Mouse (Mus musculus) right cerebral cortex, adult 2 months (tissue): ENCODE results near the gene Cemip.
"Not testable (repeated sequence)": the region's sequence is repeated elsewhere in the genome, so short reads cannot be mapped to it uniquely, and the experiment has no call there.

Experiments used
- DNase-seq, 2 experiments: peaks; one replicate each; pipeline ENCODE4 v3.0.0; 2021 to 2022; ENCODE audit warnings: low spot score in 2 of 2

Cemip gene

GRCm38 (mm10) chr7:84086039-84086829, at the start of gene Cemip:
Gene Cemip, minus strand, starts transcription at chr7:84086502.
- DNase-seq = peak; percentile 83 to 88

- DNase-seq = no peak
These were observed 46.4 kb upstream of the Cemip start for GRCm38 (mm10) chr7:84132704-84133103.

GRCm38 (mm10) chr7:84131736-84132135, 45.4 kb upstream of the Cemip start:
- no peak for DNase-seq

- peak in 1 of 2 experiments; percentile 26 for DNase-seq
These were observed 42.4 kb upstream of the Cemip start for GRCm38 (mm10) chr7:84128661-84129060.

DNA sequence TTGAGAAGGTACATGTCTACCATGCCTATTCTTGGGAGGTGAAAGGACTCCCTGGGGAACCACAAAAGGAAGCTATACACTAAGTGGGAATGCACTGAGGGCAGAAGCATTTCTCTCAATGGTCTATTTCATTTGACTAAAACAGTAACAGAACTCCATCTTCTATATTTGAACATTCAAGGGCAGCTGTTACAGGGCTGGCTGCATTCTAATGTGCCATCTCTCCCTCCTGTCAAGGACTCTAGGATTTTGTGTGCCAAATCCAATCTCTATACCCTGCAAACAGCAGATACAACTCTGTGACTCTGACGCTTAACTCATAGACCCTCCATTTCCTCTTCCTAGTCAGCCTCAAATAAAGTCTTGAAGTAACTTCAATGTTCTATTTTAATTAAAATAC, 39.4 kb upstream of the Cemip start:
- no peak for DNase-seq

- not testable (repeated sequence) for DNase-seq
These were observed 37.3 kb upstream of the Cemip start for GRCm38 (mm10) chr7:84123651-84124050.

- DNase-seq = no peak
These were observed 35.5 kb upstream of the Cemip start for GRCm38 (mm10) chr7:84121778-84122177.

DNA sequence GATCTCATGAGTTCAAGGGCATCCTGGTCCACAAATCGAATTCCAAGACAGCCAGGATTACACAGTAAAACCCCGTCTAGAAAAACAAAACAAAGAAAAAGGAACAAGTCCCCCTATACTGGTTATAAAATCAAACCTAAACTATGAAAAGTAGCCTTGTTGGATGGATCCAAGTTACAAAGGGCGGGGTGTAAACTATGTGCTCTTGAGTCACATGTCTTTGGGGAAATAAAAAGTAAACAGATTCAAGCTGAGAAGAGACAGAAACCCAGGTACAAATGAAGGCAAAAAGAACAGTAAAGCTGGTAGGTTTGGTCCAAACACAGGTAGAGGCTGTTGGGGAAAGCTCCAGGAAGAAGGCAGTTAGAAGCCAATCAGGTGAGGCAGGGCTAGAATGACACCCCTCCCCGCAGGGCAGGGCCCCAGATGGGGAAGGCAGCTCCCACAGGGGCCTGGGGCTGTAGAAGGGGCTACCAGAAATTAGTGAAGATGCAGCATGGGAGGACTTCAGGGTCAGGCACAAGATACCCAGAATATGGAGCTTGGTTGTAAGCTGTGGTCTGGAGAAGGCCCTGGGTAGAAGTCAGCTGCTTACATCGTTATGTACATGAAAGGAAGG, 33.9 kb upstream of the Cemip start:
- no peak for DNase-seq

GRCm38 (mm10) chr7:84119216-84120105, 33.2 kb upstream of the Cemip start:
- DNase-seq = no peak

- no peak for DNase-seq
These were observed 31.3 kb upstream of the Cemip start for GRCm38 (mm10) chr7:84117543-84118122.

- no peak for DNase-seq
These were observed 30.6 kb upstream of the Cemip start for GRCm38 (mm10) chr7:84116621-84117542.

DNA sequence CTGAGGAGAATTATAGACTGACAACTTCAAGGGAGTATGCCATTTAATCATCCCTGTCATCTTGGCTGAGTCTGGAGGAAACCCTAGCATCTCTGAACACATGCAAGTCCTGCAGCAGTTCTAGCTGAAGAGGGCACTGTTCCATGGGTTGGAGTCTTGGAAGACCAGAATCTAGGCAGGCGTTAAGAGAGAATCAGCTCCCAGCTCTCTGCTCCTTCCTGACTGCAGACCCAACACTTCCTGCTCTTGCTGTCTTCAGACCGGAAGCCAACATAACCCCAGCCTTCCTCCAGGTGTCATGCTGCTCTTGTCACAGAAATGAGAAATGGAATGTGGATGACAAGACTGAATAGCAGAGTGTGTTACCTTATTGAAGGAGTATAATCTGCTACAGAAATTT, 29.1 kb upstream of the Cemip start:
- no peak for DNase-seq

GRCm38 (mm10) chr7:84114775-84115174, 28.5 kb upstream of the Cemip start:
- DNase-seq = no peak

DNA sequence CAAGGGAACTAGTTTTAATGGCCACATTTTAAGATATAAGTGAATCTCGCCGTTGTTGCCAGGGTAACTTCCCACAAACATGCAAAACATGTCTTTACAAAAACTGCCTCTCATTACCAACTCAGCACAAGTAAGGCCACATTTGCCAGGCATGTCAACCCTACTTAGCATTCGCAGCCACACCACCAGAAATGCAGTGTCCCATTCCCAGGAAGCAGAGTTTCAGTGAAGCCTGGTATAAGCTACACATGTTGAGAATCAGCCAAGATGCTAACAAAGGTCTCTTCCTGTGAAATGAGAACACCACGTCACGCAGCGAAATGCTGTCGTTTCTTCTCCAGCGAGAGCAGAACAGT, 26.7 kb upstream of the Cemip start:
- DNase-seq = no peak

DNA sequence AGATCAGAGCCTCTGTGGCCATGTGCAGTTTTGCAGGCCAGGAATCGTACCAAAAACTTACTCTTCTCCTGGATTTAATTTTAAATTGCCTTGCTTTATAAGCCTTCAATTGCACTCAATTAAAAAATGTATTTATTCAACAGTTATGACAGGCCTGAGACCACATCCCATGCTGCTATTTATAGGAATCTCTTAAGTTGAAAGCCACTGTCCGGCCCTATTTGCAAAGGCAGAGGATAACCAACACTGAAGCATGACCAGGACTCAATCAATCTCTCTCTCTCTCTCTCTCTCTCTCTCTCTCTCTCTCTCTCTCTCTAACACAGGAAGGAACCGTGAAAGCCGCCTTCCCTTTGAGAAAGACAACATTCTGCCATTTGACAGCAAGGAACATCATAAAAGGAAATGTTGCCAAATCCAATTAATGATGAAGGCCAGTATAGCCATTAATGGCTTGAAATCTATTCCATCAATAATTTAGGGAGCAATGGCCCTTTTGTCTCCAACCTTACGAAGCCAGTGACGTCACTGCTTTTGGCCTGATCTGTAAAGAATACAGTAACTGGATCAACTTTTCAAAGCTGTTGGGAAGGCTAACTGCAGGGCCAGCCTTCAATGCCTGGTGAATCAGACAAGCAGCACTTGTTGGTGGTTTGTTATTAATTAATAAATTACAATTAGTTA, 26.2 kb upstream of the Cemip start:
- DNase-seq = no peak

DNA sequence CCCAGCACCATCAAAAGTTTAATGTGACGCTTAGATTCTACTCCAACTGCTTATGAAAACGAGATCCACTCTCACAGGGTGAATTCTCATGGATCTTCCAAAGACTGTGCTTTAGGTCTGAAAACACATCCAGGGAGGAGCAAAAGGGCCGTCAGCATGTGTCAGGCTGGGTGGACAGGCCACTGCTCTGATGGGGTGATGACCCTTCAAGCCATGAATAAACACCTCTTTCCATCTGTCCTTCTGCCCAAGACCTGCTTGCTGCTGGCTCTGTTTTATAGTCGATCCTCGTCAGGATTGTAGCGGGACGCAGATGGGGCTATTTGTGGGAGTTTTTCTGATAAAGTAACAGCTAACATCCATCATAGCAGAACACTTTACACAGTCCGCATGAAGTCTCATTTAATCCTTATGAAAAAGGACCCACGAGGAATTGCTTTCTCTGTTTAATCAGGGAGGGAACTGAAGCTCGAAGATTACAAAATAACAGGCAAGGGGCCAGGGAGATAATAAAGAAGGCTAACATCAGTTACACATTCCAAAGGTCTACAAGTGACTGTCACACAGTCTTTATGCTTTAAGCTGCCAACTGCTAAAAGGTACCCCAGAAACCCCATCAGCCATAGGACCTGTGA, 25.5 kb upstream of the Cemip start:
- DNase-seq = no peak

- DNase-seq = no peak
These were observed 20.6 kb upstream of the Cemip start for GRCm38 (mm10) chr7:84106942-84107341.

- DNase-seq = no peak
These were observed 16.3 kb upstream of the Cemip start for GRCm38 (mm10) chr7:84102589-84102988.

DNA sequence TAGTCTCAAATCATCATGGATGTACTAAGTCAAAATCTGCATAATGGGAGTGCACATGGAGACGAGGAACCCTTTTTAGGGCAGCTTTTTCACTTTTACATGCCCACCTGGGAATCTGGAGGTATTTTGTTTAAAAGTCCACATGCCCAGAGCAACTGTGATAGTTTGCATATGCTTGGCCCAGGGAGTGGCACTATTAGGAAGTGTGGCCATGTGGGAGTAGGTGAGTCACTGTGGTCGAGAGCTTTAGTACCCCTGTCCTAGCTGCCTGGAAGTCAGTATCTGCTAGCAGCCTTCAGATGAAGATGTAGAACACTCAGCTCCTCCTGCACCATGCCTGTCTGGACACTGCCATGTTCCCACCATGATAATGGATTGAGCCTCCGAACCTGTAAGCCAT, 14.4 kb upstream of the Cemip start:
- no peak for DNase-seq

- no peak for DNase-seq
These were observed 11.8 kb upstream of the Cemip start for GRCm38 (mm10) chr7:84098098-84098497.
